Mouse (Mus musculus) forebrain, postnatal 0 days (tissue): ENCODE results near the gene Fate1. TPM values are rescaled to one million over a fixed set of nuclear protein-coding genes. Genes with fewer than 3 reads are reported as not detected.

Experiments used
- ATAC-seq: fragments of 200-750 bp; cut with Nextera tagmentation; 2 replicates; pipeline ENCODE4 v1.8.0; 2017; ENCODE audit warnings: mild to moderate bottlenecking, moderate library complexity
- DNase-seq: peaks from one replicate; pipeline ENCODE4 v3.0.0-alpha.2; 2015
- H3K27ac ChIP-seq: fragments of 300-500 bp; sonication (generic); 2 replicates; pipeline ENCODE4 v1.5.1; 2014; ENCODE audit warnings: low read depth, mild to moderate bottlenecking, antibody characterized with exemption, low read length, moderate library complexity, mixed read lengths
- H3K27me3 ChIP-seq: fragments of 300-500 bp; sonication (generic); 2 replicates; pipeline ENCODE4 v1.6.1; 2014; ENCODE audit warnings: mild to moderate bottlenecking, low read length, mixed read lengths; ENCODE audit not compliant: insufficient read depth
- H3K36me3 ChIP-seq: fragments of 300-500 bp; sonication (generic); 2 replicates; pipeline ENCODE4 v1.6.1; 2014; ENCODE audit warnings: mild to moderate bottlenecking, moderate library complexity; ENCODE audit not compliant: insufficient read depth
- H3K4me1 ChIP-seq: fragments of 300-500 bp; sonication (generic); 2 replicates; pipeline ENCODE4 v1.6.1; 2014; ENCODE audit warnings: antibody characterized with exemption; ENCODE audit not compliant: insufficient read depth
- H3K4me2 ChIP-seq: fragments of 300-500 bp; sonication (generic); 2 replicates; pipeline ENCODE4 v1.6.1; 2014; ENCODE audit warnings: low read depth, mild to moderate bottlenecking, moderate library complexity
- H3K4me3 ChIP-seq: fragments of 300-500 bp; sonication (generic); 2 replicates; pipeline ENCODE4 v1.5.1; 2014; ENCODE audit warnings: low read depth, low read length, mixed read lengths
- H3K9ac ChIP-seq: fragments of 300-500 bp; sonication (generic); 2 replicates; pipeline ENCODE4 v1.6.1; 2014; ENCODE audit warnings: mild to moderate bottlenecking
- H3K9me3 ChIP-seq: fragments of 300-500 bp; sonication (generic); 2 replicates; pipeline ENCODE4 v1.6.1; 2016; ENCODE audit warnings: low read length
- CTCF ChIP-seq: sonication (generic); IDR thresholded peaks from 2 replicates; pipeline ENCODE4 v1.5.1; 2016; ENCODE audit warnings: antibody characterized with exemption, control low read depth, low read depth
- WGBS: fragments of 180-500 bp; shearing (Covaris S2); extraction: QIAGEN DNeasy Blood & Tissue Kit; methylation state at CpG from one replicate; pipeline ENCODE4 v1.1.7; 2014; 5-methylcytosine and 5-hydroxymethylcytosine counted together
- polyA plus RNA-seq: library from polyadenylated mRNA; unstranded; fragments of >200 nt; fragmentation: Nextera tagmentation; extraction: Ambion mirVana; gene quantifications from 2 replicates; pipeline ENCODE4 v1.2.1, GENCODE M21; 2015
- total RNA-seq: library from RNA; depleted of rRNA; stranded (reverse); fragments of >200 nt; gene quantifications from 2 replicates; pipeline ENCODE4 v1.2.3, GENCODE M21; 2014; rRNA removed

Fate1 gene
- total RNA-seq, result 0.23 and 0.81 TPM in 2 replicates
- not detected in 2 replicates for polyA plus RNA-seq

DNA sequence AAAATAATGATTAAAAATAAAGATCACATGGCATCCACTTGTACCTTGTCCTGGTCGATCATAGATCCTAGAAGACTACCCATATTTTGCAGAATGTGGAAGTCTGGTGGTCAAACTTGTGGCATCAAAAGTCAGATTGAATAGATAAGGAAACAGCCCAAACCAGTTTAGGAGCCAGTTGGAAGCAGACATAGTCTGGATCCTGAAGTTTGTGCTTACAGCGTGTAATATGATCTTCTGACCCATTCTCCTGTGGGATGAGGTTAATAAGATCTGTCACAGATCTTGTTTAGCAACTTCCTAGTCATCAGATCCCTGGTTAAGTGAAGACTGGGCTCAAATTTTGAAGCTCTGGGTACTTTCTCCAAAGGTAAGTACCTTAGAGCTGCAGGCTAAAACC, at the start of gene Fate1:
Gene Fate1 (plus strand): TSS at position 301 of the 400 bp plus-strand sequence.
- ATAC-seq, result no peak
- no peak for DNase-seq
- Histone ChIP-seq H3K27ac (no peak within 1 kb of the TSS), H3K36me3 (no peaks in the 10 kb centered on the region), H3K4me3 (no peak within 1 kb of the TSS), H3K9me3 (no peaks in the 10 kb centered on the region), H3K4me1 (no peaks in the 10 kb centered on the region), H3K27me3 (no peaks in the 10 kb centered on the region), H3K9ac (no peak within 1 kb of the TSS), H3K4me2 (no peak within 1 kb of the TSS)
- 88% methylated on average over 2 of the region's 2 CpGs for WGBS
- no peak for TF ChIP-seq CTCF

DNA sequence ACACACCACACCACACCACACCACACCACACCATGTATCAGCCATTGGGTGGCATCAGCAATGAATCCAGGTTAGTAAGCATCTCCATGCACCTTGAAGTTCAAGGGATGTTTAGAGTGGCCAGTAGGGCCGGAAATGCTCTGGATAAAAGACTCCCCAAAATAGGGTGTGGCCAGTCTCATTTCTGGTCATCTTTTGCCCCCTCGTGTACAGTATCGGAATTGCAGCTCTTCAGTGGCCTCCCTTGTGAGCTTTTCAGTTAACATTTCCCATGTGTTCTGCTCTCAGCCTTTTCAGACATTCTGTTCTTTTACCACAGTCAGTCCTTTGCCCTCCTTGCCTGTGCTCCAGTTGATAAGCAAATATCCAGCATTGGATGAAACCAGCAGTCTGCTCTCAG, 26.2 kb upstream of the Fate1 start:
- DNase-seq (peak; percentile 22), ATAC-seq (no peak)
- H3K9ac ChIP-seq, result no peak overlapping the region
- no peaks in the 10 kb centered on the region for H3K36me3 ChIP-seq
- no peaks in the 10 kb centered on the region for H3K9me3 ChIP-seq
- no peaks in the 10 kb centered on the region for H3K4me1 ChIP-seq
- 26% methylated on average over 3 of the region's 3 CpGs for WGBS
- no peak overlapping the region for H3K27ac ChIP-seq
- no peaks in the 10 kb centered on the region for H3K27me3 ChIP-seq
- H3K4me3 ChIP-seq, result no peak overlapping the region
- no peak overlapping the region for H3K4me2 ChIP-seq
- peak; percentile 63 for TF ChIP-seq CTCF

DNA sequence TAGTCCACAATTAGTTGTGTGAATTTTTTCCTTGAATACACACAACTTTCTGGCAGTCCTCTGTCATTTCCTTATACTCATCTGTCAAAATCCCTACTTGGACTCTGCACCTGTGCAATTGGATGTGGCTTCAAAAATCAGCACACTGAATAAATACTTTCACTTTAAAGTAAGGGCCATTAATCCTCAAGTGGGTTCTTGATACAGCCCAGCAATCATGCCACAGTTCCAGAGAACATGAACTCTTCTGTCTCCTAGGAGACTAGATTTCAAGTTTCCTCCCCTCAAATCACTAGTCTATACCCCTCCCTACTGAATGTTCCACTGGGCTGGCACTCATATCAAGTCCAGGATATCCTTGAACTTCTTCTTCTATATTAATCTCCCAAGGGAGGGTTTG, 14.4 kb upstream of the Fate1 start:
- DNase-seq (no peak), ATAC-seq (no peak)
- Histone ChIP-seq H3K4me3 (no peak overlapping the region), H3K36me3 (no peaks in the 10 kb centered on the region), H3K9me3 (no peaks in the 10 kb centered on the region), H3K9ac (no peak overlapping the region), H3K27me3 (no peaks in the 10 kb centered on the region), H3K27ac (no peak overlapping the region), H3K4me1 (no peaks in the 10 kb centered on the region), H3K4me2 (no peak overlapping the region)
- no peak for TF ChIP-seq CTCF

DNA sequence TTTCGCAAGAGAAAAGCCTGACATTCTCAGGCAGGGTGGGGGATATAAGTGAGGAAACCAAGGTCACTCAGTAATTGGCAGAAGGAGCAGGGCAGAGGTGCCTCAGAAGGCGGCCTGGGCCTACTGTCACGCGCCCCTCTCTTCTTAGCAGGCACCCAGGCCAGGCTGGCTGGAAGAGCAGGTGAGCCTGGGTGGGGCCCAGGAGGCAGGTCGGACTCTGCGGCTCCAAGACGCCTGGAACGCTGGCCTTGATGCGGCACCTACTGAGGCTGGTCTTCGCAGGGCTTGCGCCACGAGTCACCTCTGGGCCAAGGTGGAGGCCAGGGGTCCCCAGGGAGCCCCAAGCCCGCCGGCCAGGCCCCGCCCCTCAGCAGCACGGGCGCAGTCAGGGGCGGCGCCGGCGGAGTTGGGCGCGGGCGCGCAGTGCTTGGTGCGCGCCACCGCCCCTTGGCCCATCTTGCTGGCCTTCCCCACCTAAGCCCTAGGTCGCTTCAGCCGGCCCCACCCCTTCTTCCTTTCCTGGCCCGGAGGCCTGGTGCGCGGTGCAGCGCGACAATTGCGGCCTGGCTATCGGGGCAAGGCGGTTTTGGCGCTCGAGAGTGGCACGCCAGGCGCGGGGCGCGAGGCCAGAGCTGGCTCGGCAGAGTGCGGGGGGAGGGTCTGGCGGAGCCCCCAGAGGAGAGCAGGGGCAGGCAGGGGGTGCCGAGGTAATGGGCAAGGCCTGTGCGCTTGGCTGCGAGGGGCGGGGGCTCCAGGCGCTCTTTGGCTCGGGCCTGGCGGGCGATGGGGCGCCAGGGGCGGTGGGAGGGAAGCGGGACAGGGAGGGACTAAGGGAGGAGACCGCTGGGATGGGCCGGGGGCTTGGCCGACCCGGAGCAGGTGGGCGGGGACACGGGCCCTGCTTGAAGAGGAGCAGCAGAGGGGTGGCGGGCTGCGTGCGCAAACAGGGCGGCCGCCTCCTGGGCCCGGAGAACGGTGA, 10.4 kb upstream of the Fate1 start, which contains the start of gene Prrg3:
Gene Prrg3 (plus strand): TSS at position 552 of the 979 bp plus-strand sequence.
- Histone ChIP-seq H3K9ac (peak within 1 kb of the TSS; percentile 73), H3K4me3 (peak within 1 kb of the TSS; percentile 46), H3K4me2 (peak within 1 kb of the TSS; percentile 65), H3K27ac (peak within 1 kb of the TSS; percentile 73), H3K27me3 (no peaks in the 10 kb centered on the region), H3K9me3 (no peaks in the 10 kb centered on the region), H3K36me3 (no peaks in the 10 kb centered on the region), H3K4me1 (no peaks in the 10 kb centered on the region)
- DNase-seq, result peak; percentile 56
- ATAC-seq, result peak; percentile 86
- TF ChIP-seq CTCF, result no peak
- WGBS, result 40% methylated on average over 63 of the region's 72 CpGs

DNA sequence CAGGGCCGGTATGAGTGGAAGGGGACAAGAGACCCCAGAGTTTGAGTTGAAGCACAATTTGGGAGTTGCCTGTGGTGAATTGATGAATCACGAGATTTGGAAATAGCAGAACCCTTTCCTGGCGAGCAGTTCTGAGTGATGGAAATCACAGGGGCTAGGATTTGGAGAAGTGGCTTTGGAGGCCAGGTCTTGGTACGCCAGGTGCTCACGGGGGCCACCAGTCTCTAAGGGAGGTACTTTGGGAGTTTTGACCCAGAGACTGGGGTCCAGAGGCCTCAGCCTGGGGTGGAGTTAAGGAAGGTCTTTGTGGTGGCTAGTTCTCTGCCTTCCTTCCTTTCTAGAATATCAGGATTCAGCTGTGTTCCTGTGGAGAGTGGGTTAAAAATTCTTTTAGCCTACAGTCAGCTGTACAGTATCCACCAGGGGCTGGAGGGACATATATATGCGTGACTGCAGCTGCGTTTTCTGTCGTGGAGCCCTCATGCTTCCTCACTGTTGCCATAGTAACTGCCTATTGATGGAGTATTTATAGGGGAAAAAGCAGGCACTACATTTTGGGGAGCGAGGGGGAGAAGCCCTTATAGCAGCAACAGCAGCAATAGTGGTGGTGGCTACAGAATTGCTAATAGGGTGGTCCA, 9.4 kb upstream of the Fate1 start:
- peak; percentile 44 for DNase-seq
- Histone ChIP-seq H3K27me3 (no peaks in the 10 kb centered on the region), H3K4me1 (no peaks in the 10 kb centered on the region), H3K9me3 (no peaks in the 10 kb centered on the region), H3K9ac (peak overlapping the region; percentile 73), H3K27ac (peak overlapping the region; percentile 73), H3K4me3 (peak overlapping the region; percentile 46), H3K36me3 (no peaks in the 10 kb centered on the region), H3K4me2 (peak overlapping the region; percentile 65)
- ATAC-seq, result peak; percentile 70
- TF ChIP-seq CTCF, result no peak; the same call in 1 of the 2 replicates
- 27% methylated on average over 9 of the region's 9 CpGs for WGBS

DNA sequence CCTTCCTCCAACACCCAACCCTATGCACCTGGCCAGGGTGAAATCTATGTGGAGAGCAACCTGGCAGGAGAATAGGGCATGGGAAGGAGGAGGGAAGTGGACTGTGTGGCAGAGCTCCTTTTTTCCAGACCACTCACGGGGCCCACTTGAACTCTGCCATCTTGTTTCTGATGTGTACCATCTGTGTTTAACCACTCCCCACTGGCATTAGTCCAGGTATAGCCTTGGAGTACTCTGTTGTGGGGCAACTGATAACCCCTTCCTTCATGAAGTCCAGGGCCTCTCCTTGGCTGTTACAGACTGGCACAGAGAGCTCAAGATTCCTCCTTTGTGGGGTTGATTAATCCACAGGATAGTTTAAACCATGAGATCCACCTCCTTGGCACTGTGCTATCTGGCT, 4.6 kb upstream of the Fate1 start:
- Histone ChIP-seq H3K4me1 (no peaks in the 10 kb centered on the region), H3K27me3 (no peaks in the 10 kb centered on the region), H3K4me2 (no peak overlapping the region), H3K9ac (no peak overlapping the region), H3K27ac (no peak overlapping the region), H3K36me3 (no peaks in the 10 kb centered on the region), H3K4me3 (no peak overlapping the region), H3K9me3 (no peaks in the 10 kb centered on the region)
- DNase-seq, result no peak
- ATAC-seq, result no peak
- WGBS, result 73% methylated on average over 1 of the region's 1 CpGs
- no peak for TF ChIP-seq CTCF

DNA sequence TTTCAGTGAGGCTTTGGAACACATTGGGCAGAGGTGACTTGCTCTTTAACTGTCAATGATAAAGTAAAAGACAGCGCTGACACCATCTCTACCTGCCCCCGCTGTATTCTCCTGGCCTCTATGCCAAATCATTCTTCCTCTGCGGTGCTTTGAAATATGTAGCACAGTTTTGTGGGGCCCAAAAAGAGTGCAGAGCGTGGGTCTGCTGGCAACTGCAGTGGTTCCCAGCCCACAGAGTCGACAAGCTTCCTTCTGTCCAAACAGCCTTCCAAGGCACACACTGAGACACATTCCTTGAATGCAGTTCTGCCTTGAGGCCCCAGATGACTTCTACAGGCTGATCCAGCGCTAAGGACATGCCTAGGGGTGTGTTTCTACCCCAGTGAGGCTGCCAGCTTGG, 4.0 kb upstream of the Fate1 start:
- no peaks in the 10 kb centered on the region for H3K27me3 ChIP-seq
- ATAC-seq (no peak), DNase-seq (no peak)
- no peak overlapping the region for H3K27ac ChIP-seq
- no peak for TF ChIP-seq CTCF
- H3K4me1 ChIP-seq, result no peaks in the 10 kb centered on the region
- no peak overlapping the region for H3K9ac ChIP-seq
- WGBS, result 81% methylated on average over 6 of the region's 6 CpGs
- H3K4me2 ChIP-seq, result no peak overlapping the region
- H3K4me3 ChIP-seq, result no peak overlapping the region
- no peaks in the 10 kb centered on the region for H3K36me3 ChIP-seq
- no peaks in the 10 kb centered on the region for H3K9me3 ChIP-seq
